Mouse (Mus musculus): ENCODE results near the gene Kif13a.

- TF ChIP-seq POLR2AphosphoS2 (IDR thresholded peaks at IDR 0.05; ENCODE audit: low read length) (no peak), GABPA (IDR thresholded peaks at IDR 0.05; ENCODE audit: low read depth, low read length) (no peak), ZKSCAN1 (IDR thresholded peaks at IDR 0.05; ENCODE audit: low read depth, low read length) (no peak), MYC (IDR thresholded peaks at IDR 0.05; ENCODE audit: low read depth, low read length) (no peak), MAZ (IDR thresholded peaks at IDR 0.05; ENCODE audit: low read depth, low read length) (no peak), EP300 (IDR thresholded peaks at IDR 0.05; ENCODE audit: low read depth in 1 of 2, low read length in 2 of 2) (no peak), ETS1 (IDR thresholded peaks at IDR 0.05; ENCODE audit: low read depth, low read length) (no peak), CTCF (IDR thresholded peaks at IDR 0.05 in 2 of 3, conservative IDR thresholded peaks at IDR 0.05 in 1 of 3; ENCODE audit: control insufficient read depth in 1 of 3, insufficient read depth in 1 of 3, low read depth in 2 of 3, low read length in 3 of 3, poor library complexity in 1 of 3, severe bottlenecking in 1 of 3) (no peak), NELFE (IDR thresholded peaks at IDR 0.05; ENCODE audit: low read depth, low read length) (no peak), USF1 (IDR thresholded peaks at IDR 0.05; ENCODE audit: low read depth, low read length) (no peak), E2F4 (IDR thresholded peaks at IDR 0.05; ENCODE audit: borderline replicate concordance, low read depth, low read length) (no peak), ELF1 (IDR thresholded peaks at IDR 0.05; ENCODE audit: low read depth, low read length) (no peak), KAT2A (conservative IDR thresholded peaks at IDR 0.05; ENCODE audit: low read depth, low read length) (no peak), TBP (IDR thresholded peaks at IDR 0.05; ENCODE audit: low read depth, low read length) (no peak)
Observed at GRCm38 (mm10) chr13:46932049-46932448, 2.4 kb upstream of the Kif13a start.

Measured in MEL (cell line).